Comparison of ENCODE assay signal across 8 mouse cellular contexts in genomic region chr6:116107471-116108358, GRCm38 (mm10).
A peak's percentile ranks its signal among the peaks of the same experiment; 100 is the strongest.
DNase-seq lines count a peak whose midpoint lies in the region; ATAC-seq and TF ChIP-seq lines count a peak whose summit lies in the region.

No protein-coding gene starts in this region.

- H3K9ac ChIP-seq in heart, postnatal 0 days (replicated peaks; ENCODE audit: low read depth, low read length) = peak overlapping the region; percentile 55
- peak overlapping the region; percentile 69 for H3K9ac ChIP-seq in neural tube, embryonic 15.5 days (replicated peaks)

- peak; percentile 18; the same call in 1 of the 2 replicates for TF ChIP-seq POLR2A in lung, adult 2 months (IDR thresholded peaks at IDR 0.05; ENCODE audit: borderline replicate concordance, extremely low read depth, low read depth, low read length)

- peaks cover 6% of the 10 kb centered on the region; the same call in 1 of the 2 replicates for H3K4me1 ChIP-seq in heart, postnatal 0 days (ENCODE audit: control insufficient read depth, insufficient read depth)
- H3K4me1 ChIP-seq in lung, adult 2 months (ENCODE audit: control insufficient read depth, insufficient read depth, low read length) = no peaks in the 10 kb centered on the region; the same call in none of the 2 replicates
- H3K4me1 ChIP-seq in neural tube, embryonic 15.5 days = peaks cover 38% of the 10 kb centered on the region

- TF ChIP-seq EP300 in heart, postnatal 0 days (IDR thresholded peaks at IDR 0.05; ENCODE audit: low read depth) = no peak; the same call in 1 of the 2 replicates

- H3K27ac ChIP-seq in heart, postnatal 0 days (ENCODE audit: low read depth) = peak overlapping the region; percentile 69
- H3K27ac ChIP-seq in neural tube, embryonic 15.5 days (replicated peaks) = peak overlapping the region; percentile 89

- H3K79me3 ChIP-seq in C2C12 (ENCODE audit: low read depth) = peaks cover 10% of the 10 kb centered on the region

- peak overlapping the region; percentile 40 for H3K4me3 ChIP-seq in C2C12 (ENCODE audit: insufficient read depth, poor library complexity, severe bottlenecking)
- peak overlapping the region; percentile 64 for H3K4me3 ChIP-seq in heart, postnatal 0 days (ENCODE audit: low read depth, low read length)
- peak overlapping the region; percentile 74 for H3K4me3 ChIP-seq in lung, adult 2 months (replicated peaks; ENCODE audit: extremely low read depth, low read depth, low read length)
- peak overlapping the region; percentile 67 for H3K4me3 ChIP-seq in neural tube, embryonic 15.5 days (replicated peaks)

- peaks cover 8% of the 10 kb centered on the region for H3K79me2 ChIP-seq in C2C12 (ENCODE audit: control insufficient read depth, insufficient read depth)

- H3K27me3 ChIP-seq in C2C12 (ENCODE audit: control insufficient read depth, insufficient read depth, insufficient read length) = no peaks in the 10 kb centered on the region
- H3K27me3 ChIP-seq in heart, postnatal 0 days (ENCODE audit: control insufficient read depth, insufficient read depth, low read length) = no peaks in the 10 kb centered on the region
- no peaks in the 10 kb centered on the region for H3K27me3 ChIP-seq in neural tube, embryonic 15.5 days (replicated peaks)

- ATAC-seq in heart, postnatal 0 days (ENCODE audit: insufficient read depth, low read depth) = peak; percentile 91
- ATAC-seq in neural tube, embryonic 15.5 days (ENCODE audit: low FRiP score) = peak; percentile 96

- TF ChIP-seq CTCF in C2C12 (IDR thresholded peaks at IDR 0.05; ENCODE audit: control insufficient read depth, insufficient read depth, insufficient read length) = no peak
- TF ChIP-seq CTCF in heart, postnatal 0 days (IDR thresholded peaks at IDR 0.05; ENCODE audit: low read depth) = no peak
- TF ChIP-seq CTCF in lung, adult 2 months (IDR thresholded peaks at IDR 0.05; ENCODE audit: insufficient read depth, low read length) = no peak

- peak overlapping the region; percentile 84 for H3K4me2 ChIP-seq in heart, postnatal 0 days (ENCODE audit: low read depth, low read length)
- H3K4me2 ChIP-seq in neural tube, embryonic 15.5 days = peak overlapping the region; percentile 76

- WGBS in heart, postnatal 0 days = 1% methylated on average over 29 of the region's 29 CpGs
- WGBS in lung, adult 2 months = under 1% methylated on average over 29 of the region's 29 CpGs
- under 1% methylated on average over 29 of the region's 29 CpGs for WGBS in neural tube, embryonic 15.5 days

- DNase-seq in adrenal gland, postnatal 10 days = peak; percentile 45
- DNase-seq in fibroblast of lung, adult 2 months (ENCODE audit: low read depth) = peak; percentile 48
- peak; percentile 74 for DNase-seq in heart, postnatal 0 days (ENCODE audit: low spot score)
- peak; percentile 66 for DNase-seq in kidney, postnatal 14 days
- peak; percentile 70 for DNase-seq in lung, adult 2 months
- DNase-seq in thymus, postnatal 25 days = peak; percentile 46

- H3ac ChIP-seq in C2C12 (ENCODE audit: control insufficient read depth, insufficient read length, low read depth) = peak overlapping the region; percentile 45

- no peaks in the 10 kb centered on the region for H3K36me3 ChIP-seq in C2C12 (ENCODE audit: control insufficient read depth, insufficient read depth)
- H3K36me3 ChIP-seq in heart, postnatal 0 days (replicated peaks; ENCODE audit: control insufficient read depth, insufficient read depth, low read length) = no peaks in the 10 kb centered on the region
- no peaks in the 10 kb centered on the region for H3K36me3 ChIP-seq in neural tube, embryonic 15.5 days

- no peaks in the 10 kb centered on the region for H3K9me3 ChIP-seq in heart, postnatal 0 days (replicated peaks; ENCODE audit: control insufficient read depth, low read length)
- H3K9me3 ChIP-seq in neural tube, embryonic 15.5 days (replicated peaks) = no peaks in the 10 kb centered on the region

TF ChIP-seq in C2C12, 6 proteins besides CTCF, POLR2A, EP300 and RAD21:
- TF ChIP-seq CEBPB (IDR thresholded peaks at IDR 0.05; ENCODE audit: low read depth) (no peak), MAX (IDR thresholded peaks at IDR 0.05) (no peak), MYOD1 (IDR thresholded peaks at IDR 0.05; ENCODE audit: control insufficient read depth, insufficient read length, low read depth) (peak; percentile 82), USF1 (IDR thresholded peaks at IDR 0.05; ENCODE audit: low read depth) (peak; percentile 36)

Comparison
In these comparisons a context has a peak if more than half of its experiments do, and no peak if none do; other contexts are left out.
1. Peak in every context shown above with its lines: DNase-seq, ATAC-seq, H3K4me3 ChIP-seq and H3K27ac ChIP-seq.